Mouse (Mus musculus) forebrain, embryonic 16.5 days (tissue): ENCODE data around the gene Tmem176b. TPM values are rescaled to one million over a fixed set of nuclear protein-coding genes. Genes with fewer than 3 reads are reported as not detected.
A peak's percentile ranks its signal among the peaks of the same experiment; 100 is the strongest.
"Not testable (repeated sequence)": the region's sequence is repeated elsewhere in the genome, so short reads cannot be mapped to it uniquely, and the experiment has no call there.

ENCODE experiments used
- ATAC-seq: fragments of 200-750 bp; cut with Nextera tagmentation; 2 replicates; pipeline ENCODE4 v1.8.0; 2017; ENCODE audit warnings: mild to moderate bottlenecking, moderate library complexity
- H3K27ac ChIP-seq: fragments of 300-500 bp; sonication (generic); 2 replicates; pipeline ENCODE4 v1.5.1; 2014; ENCODE audit warnings: low read length, control low read depth
- H3K27me3 ChIP-seq: fragments of 300-500 bp; sonication (generic); replicated peaks from 2 replicates; pipeline ENCODE4 v1.6.1; 2014; ENCODE audit warnings: low read length; ENCODE audit not compliant: control insufficient read depth, insufficient read depth
- H3K36me3 ChIP-seq: fragments of 300-500 bp; sonication (generic); 2 replicates; pipeline ENCODE4 v1.6.1; 2014; ENCODE audit not compliant: control insufficient read depth, insufficient read depth
- H3K4me1 ChIP-seq: fragments of 300-500 bp; sonication (generic); replicated peaks from 2 replicates; pipeline ENCODE4 v1.6.1; 2014; ENCODE audit warnings: low read length; ENCODE audit not compliant: control insufficient read depth, insufficient read depth
- H3K4me2 ChIP-seq: fragments of 300-500 bp; sonication (generic); 2 replicates; pipeline ENCODE4 v1.6.1; 2014; ENCODE audit warnings: mild to moderate bottlenecking, low read length, control low read depth
- H3K4me3 ChIP-seq: fragments of 300-500 bp; sonication (generic); replicated peaks from 2 replicates; pipeline ENCODE4 v1.5.1; 2014; ENCODE audit warnings: mild to moderate bottlenecking, low read length, control low read depth
- H3K9ac ChIP-seq: fragments of 300-500 bp; sonication (generic); replicated peaks from 2 replicates; pipeline ENCODE4 v1.6.1; 2014; ENCODE audit warnings: low read depth, low read length, control low read depth
- H3K9me3 ChIP-seq: fragments of 300-500 bp; sonication (generic); 2 replicates; pipeline ENCODE4 v1.6.1; 2016; ENCODE audit warnings: low read length; ENCODE audit not compliant: control insufficient read depth
- WGBS: fragments of 180-500 bp; shearing (Covaris S2); extraction: QIAGEN DNeasy Blood & Tissue Kit; methylation state at CpG from one replicate; pipeline ENCODE4 v1.1.7; 2014; 5-methylcytosine and 5-hydroxymethylcytosine counted together
- polyA plus RNA-seq: library from polyadenylated mRNA; unstranded; fragments of >200 nt; fragmentation: Nextera tagmentation; extraction: Ambion mirVana; gene quantifications from 2 replicates; pipeline ENCODE4 v1.2.1, GENCODE M21; 2015

Tmem176b gene
- polyA plus RNA-seq = 73.2 and 80.9 TPM in 2 replicates

GRCm38 (mm10) chr6:48840973-48841625 lies at the start of gene Tmem176b:
Gene Tmem176b, minus strand, starts transcription at chr6:48841496.
- H3K27ac ChIP-seq = peak within 1 kb of the TSS; percentile 73
- H3K4me1 ChIP-seq = peaks cover 36% of the 10 kb centered on the region
- H3K36me3 ChIP-seq = no peaks in the 10 kb centered on the region
- peak within 1 kb of the TSS; percentile 52 for H3K4me2 ChIP-seq
- H3K27me3 ChIP-seq = no peaks in the 10 kb centered on the region
- H3K9ac ChIP-seq = peak within 1 kb of the TSS; percentile 49
- peak within 1 kb of the TSS; percentile 44 for H3K4me3 ChIP-seq
- ATAC-seq = peak; percentile 93
- WGBS = 2% methylated on average over 6 of the region's 6 CpGs
- H3K9me3 ChIP-seq = no peaks in the 10 kb centered on the region

GRCm38 (mm10) chr6:48876510-48877135 lies 35.3 kb upstream of the Tmem176b start:
- peak overlapping the region; percentile 27; the same call in 1 of the 2 replicates for H3K27ac ChIP-seq
- 38% methylated on average over 5 of the region's 5 CpGs for WGBS
- ATAC-seq = peak; percentile 58; the same call in 1 of the 2 replicates

GRCm38 (mm10) chr6:48875515-48875914 lies 34.2 kb upstream of the Tmem176b start:
- H3K4me3 ChIP-seq = no peak overlapping the region
- H3K27ac ChIP-seq = no peak overlapping the region
- H3K4me1 ChIP-seq = peaks cover 7% of the 10 kb centered on the region; the same call in 1 of the 2 replicates
- 91% methylated on average over 6 of the region's 6 CpGs for WGBS
- H3K36me3 ChIP-seq = no peaks in the 10 kb centered on the region
- H3K9ac ChIP-seq = no peak overlapping the region
- H3K4me2 ChIP-seq = no peak overlapping the region
- H3K9me3 ChIP-seq = no peaks in the 10 kb centered on the region
- ATAC-seq = no peak
- H3K27me3 ChIP-seq = no peaks in the 10 kb centered on the region

More at GRCm38 (mm10) chr6:48876510-48877135, 35.3 kb upstream of the Tmem176b start:
- H3K9me3 ChIP-seq = no peaks in the 10 kb centered on the region
- H3K36me3 ChIP-seq = no peaks in the 10 kb centered on the region
- no peak overlapping the region for H3K4me3 ChIP-seq
- no peaks in the 10 kb centered on the region for H3K27me3 ChIP-seq
- H3K4me1 ChIP-seq = peaks cover 7% of the 10 kb centered on the region; the same call in 1 of the 2 replicates
- H3K9ac ChIP-seq = no peak overlapping the region
- H3K4me2 ChIP-seq = no peak overlapping the region

GRCm38 (mm10) chr6:48874576-48874975 lies 33.3 kb upstream of the Tmem176b start:
- Histone ChIP-seq H3K27ac (no peak overlapping the region), H3K4me3 (no peak overlapping the region)
- 77% methylated on average over 4 of the region's 4 CpGs for WGBS

GRCm38 (mm10) chr6:48872596-48872995 lies 31.3 kb upstream of the Tmem176b start, which contains the start of gene Aoc1:
Gene Aoc1, plus strand, starts transcription at chr6:48872896.
- no peak for ATAC-seq
- H3K4me2 ChIP-seq = no peak within 1 kb of the TSS
- WGBS = 83% methylated on average over 5 of the region's 5 CpGs
- no peak within 1 kb of the TSS for H3K9ac ChIP-seq
- H3K9me3 ChIP-seq = no peaks in the 10 kb centered on the region
- no peaks in the 10 kb centered on the region for H3K36me3 ChIP-seq
- peaks cover 7% of the 10 kb centered on the region; the same call in 1 of the 2 replicates for H3K4me1 ChIP-seq
- no peak within 1 kb of the TSS for H3K4me3 ChIP-seq
- H3K27ac ChIP-seq = no peak within 1 kb of the TSS
- H3K27me3 ChIP-seq = peaks cover 9% of the 10 kb centered on the region; the same call in 1 of the 2 replicates

More at GRCm38 (mm10) chr6:48874576-48874975, 33.3 kb upstream of the Tmem176b start:
- no peak overlapping the region for H3K9ac ChIP-seq
- H3K4me1 ChIP-seq = peaks cover 7% of the 10 kb centered on the region; the same call in 1 of the 2 replicates
- no peaks in the 10 kb centered on the region for H3K9me3 ChIP-seq
- H3K4me2 ChIP-seq = no peak overlapping the region
- no peak for ATAC-seq
- H3K27me3 ChIP-seq = peaks cover 3% of the 10 kb centered on the region; the same call in 1 of the 2 replicates
- no peaks in the 10 kb centered on the region for H3K36me3 ChIP-seq

GRCm38 (mm10) chr6:48869774-48870173 lies 28.5 kb upstream of the Tmem176b start:
- Histone ChIP-seq H3K27ac (no peak overlapping the region), H3K27me3 (peaks cover 10% of the 10 kb centered on the region; the same call in 1 of the 2 replicates), H3K9me3 (no peaks in the 10 kb centered on the region), H3K4me3 (no peak overlapping the region), H3K4me1 (peaks cover 3% of the 10 kb centered on the region; the same call in 1 of the 2 replicates), H3K36me3 (no peaks in the 10 kb centered on the region), H3K4me2 (no peak overlapping the region), H3K9ac (no peak overlapping the region)
- 79% methylated on average over 2 of the region's 2 CpGs for WGBS
- no peak for ATAC-seq

- H3K27ac ChIP-seq = no peak overlapping the region
- no peaks in the 10 kb centered on the region for H3K36me3 ChIP-seq
- H3K27me3 ChIP-seq = peaks cover 20% of the 10 kb centered on the region
- peaks cover 3% of the 10 kb centered on the region; the same call in 1 of the 2 replicates for H3K4me1 ChIP-seq
- ATAC-seq = no peak
- WGBS = 32% methylated on average over 4 of the region's 4 CpGs
- no peak overlapping the region for H3K4me2 ChIP-seq
- no peaks in the 10 kb centered on the region for H3K9me3 ChIP-seq
- H3K9ac ChIP-seq = no peak overlapping the region
- no peak overlapping the region for H3K4me3 ChIP-seq
These were observed 25.9 kb upstream of the Tmem176b start for GRCm38 (mm10) chr6:48867158-48867557.

- H3K27ac ChIP-seq, H3K4me3 ChIP-seq, H3K9me3 ChIP-seq, H3K4me1 ChIP-seq, H3K4me2 ChIP-seq, ATAC-seq, H3K9ac ChIP-seq, H3K36me3 ChIP-seq: not testable (repeated sequence)
- peaks cover 20% of the 10 kb centered on the region for H3K27me3 ChIP-seq
- 0% methylated on average over 1 of the region's 1 CpGs for whole genome bisulfite sequencing
These were observed 25.2 kb upstream of the Tmem176b start for GRCm38 (mm10) chr6:48866355-48866950.

GRCm38 (mm10) chr6:48865152-48865745 lies 24.0 kb upstream of the Tmem176b start:
- no peak overlapping the region for H3K4me2 ChIP-seq
- H3K36me3 ChIP-seq = no peaks in the 10 kb centered on the region
- no peak overlapping the region for H3K9ac ChIP-seq
- H3K27me3 ChIP-seq = peaks cover 20% of the 10 kb centered on the region
- 91% methylated on average over 1 of the region's 1 CpGs for WGBS
- no peak for ATAC-seq
- no peak overlapping the region for H3K27ac ChIP-seq
- H3K9me3 ChIP-seq = no peaks in the 10 kb centered on the region
- H3K4me3 ChIP-seq = no peak overlapping the region
- H3K4me1 ChIP-seq = peaks cover 3% of the 10 kb centered on the region
